Mouse (Mus musculus) limb, embryonic 13.5 days (tissue): ENCODE results near the gene Pip4p1. TPM values are rescaled to one million over a fixed set of nuclear protein-coding genes. Genes with fewer than 3 reads are reported as not detected.
"Not testable (repeated sequence)": the region's sequence is repeated elsewhere in the genome, so short reads cannot be mapped to it uniquely, and the experiment has no call there.

ENCODE experiments used
- ATAC-seq: fragments of 200-750 bp; cut with Nextera tagmentation; 2 replicates; pipeline ENCODE4 v1.8.0; 2017; ENCODE audit warnings: low read depth, moderate number of reproducible peaks, moderate TSS enrichment; ENCODE audit not compliant: low FRiP score
- H3K27ac ChIP-seq: fragments of 300-500 bp; sonication (generic); 2 replicates; pipeline ENCODE4 v1.5.1; 2015; ENCODE audit warnings: inconsistent platforms, mild to moderate bottlenecking, moderate library complexity
- H3K27me3 ChIP-seq: fragments of 300-500 bp; sonication (generic); 2 replicates; pipeline ENCODE4 v1.6.1; 2015; ENCODE audit warnings: mild to moderate bottlenecking, inconsistent platforms
- H3K36me3 ChIP-seq: fragments of 300-500 bp; sonication (generic); 2 replicates; pipeline ENCODE4 v1.6.1; 2015; ENCODE audit warnings: inconsistent platforms, mild to moderate bottlenecking, moderate library complexity
- H3K4me1 ChIP-seq: fragments of 300-500 bp; sonication (generic); 2 replicates; pipeline ENCODE4 v1.6.1; 2015; ENCODE audit warnings: inconsistent platforms
- H3K4me2 ChIP-seq: fragments of 300-500 bp; sonication (generic); replicated peaks from 2 replicates; pipeline ENCODE4 v1.6.1; 2015; ENCODE audit warnings: inconsistent platforms, mild to moderate bottlenecking, moderate library complexity
- H3K4me3 ChIP-seq: fragments of 300-500 bp; sonication (generic); 2 replicates; pipeline ENCODE4 v1.5.1; 2015; ENCODE audit warnings: moderate library complexity, mild to moderate bottlenecking, inconsistent platforms
- H3K9ac ChIP-seq: fragments of 300-500 bp; sonication (generic); 2 replicates; pipeline ENCODE4 v1.6.1; 2015; ENCODE audit warnings: mild to moderate bottlenecking, inconsistent platforms
- H3K9me3 ChIP-seq: fragments of 300-500 bp; sonication (generic); 2 replicates; pipeline ENCODE4 v1.6.1; 2016; ENCODE audit warnings: inconsistent platforms
- WGBS: fragments of 180-500 bp; shearing (Covaris S2); methylation state at CpG from one replicate; pipeline ENCODE4 v1.1.7; 2015; 5-methylcytosine and 5-hydroxymethylcytosine counted together
- polyA plus RNA-seq: library from polyadenylated mRNA; unstranded; fragments of >200 nt; fragmentation: Nextera tagmentation; extraction: Ambion mirVana; gene quantifications from 2 replicates; pipeline ENCODE4 v1.2.1, GENCODE M21; 2015

The Pip4p1 gene
- polyA plus RNA-seq, 1 experiment from 2014 or later, result 46.8 TPM

- Histone ChIP-seq H3K4me3 (no peak overlapping the region), H3K27ac (no peak overlapping the region), H3K9ac (no peak overlapping the region), H3K9me3 (no peaks in the 10 kb centered on the region), H3K27me3 (no peaks in the 10 kb centered on the region), H3K4me2 (no peak overlapping the region), H3K36me3 (no peaks in the 10 kb centered on the region), H3K4me1 (0 out of 2 replicates have a peak, but pooled peaks cover 5% of the 10 kb centered on the region)
- ATAC-seq, result no peak
- WGBS, result 76% methylated on average over 1 of the region's 1 CpGs
Observed at GRCm38 (mm10) chr14:50936649-50937048, 6.0 kb upstream of the Pip4p1 start.

GRCm38 (mm10) chr14:50931493-50932020 is 901 bp upstream of the Pip4p1 start:
- Histone ChIP-seq H3K4me2 (peak overlapping the region; percentile 65), H3K4me3 (peak overlapping the region; percentile 98), H3K9ac (peak overlapping the region; percentile 60), H3K27ac (peak overlapping the region; percentile 79), H3K27me3 (no peaks in the 10 kb centered on the region), H3K4me1 (peaks cover 20% of the 10 kb centered on the region), H3K9me3 (no peaks in the 10 kb centered on the region), H3K36me3 (peaks cover 30% of the 10 kb centered on the region)
- ATAC-seq, result no peak
- 12% methylated on average over 12 of the region's 12 CpGs for WGBS

- Histone ChIP-seq H3K36me3 (peaks cover 37% of the 10 kb centered on the region), H3K4me1 (peaks cover 30% of the 10 kb centered on the region), H3K4me2 (peak overlapping the region; percentile 89), H3K27ac (peak overlapping the region; percentile 76; the same call in 1 of the 2 replicates), H3K9me3 (no peaks in the 10 kb centered on the region), H3K4me3 (peak overlapping the region; percentile 98), H3K27me3 (no peaks in the 10 kb centered on the region), H3K9ac (peak overlapping the region; percentile 99)
- peak; percentile 28 for ATAC-seq
- WGBS, result under 1% methylated on average over 37 of the region's 38 CpGs
Observed at GRCm38 (mm10) chr14:50930377-50930753, 291 bp downstream of the Pip4p1 start.

GRCm38 (mm10) chr14:50929951-50930350 is 705 bp downstream of the Pip4p1 start:
- Histone ChIP-seq H3K4me3 (peak overlapping the region; percentile 98), H3K27ac (0 out of 2 replicates have a peak overlapping the region, but pooled peaks have one; percentile 76), H3K4me2 (peak overlapping the region; percentile 89), H3K4me1 (peaks cover 30% of the 10 kb centered on the region), H3K9me3 (no peaks in the 10 kb centered on the region), H3K36me3 (peaks cover 37% of the 10 kb centered on the region), H3K9ac (peak overlapping the region; percentile 99), H3K27me3 (no peaks in the 10 kb centered on the region)
- WGBS, result 13% methylated on average over 10 of the region's 10 CpGs
- ATAC-seq, result no peak

GRCm38 (mm10) chr14:50927366-50927765 is 3.3 kb downstream of the Pip4p1 start:
- no peak overlapping the region for H3K4me2 ChIP-seq
- H3K27ac ChIP-seq, result no peak overlapping the region
- H3K36me3 ChIP-seq, result peaks cover 37% of the 10 kb centered on the region
- H3K9me3 ChIP-seq, result no peaks in the 10 kb centered on the region
- ATAC-seq, result no peak
- 67% methylated on average over 3 of the region's 3 CpGs for WGBS
- no peaks in the 10 kb centered on the region for H3K27me3 ChIP-seq
- peaks cover 38% of the 10 kb centered on the region for H3K4me1 ChIP-seq
- H3K9ac ChIP-seq, result no peak overlapping the region
- no peak overlapping the region for H3K4me3 ChIP-seq

- H3K4me2 ChIP-seq, result peak overlapping the region; percentile 85
- H3K4me3 ChIP-seq, result peak overlapping the region; percentile 93
- under 1% methylated on average over 38 of the region's 38 CpGs for WGBS
- H3K27ac ChIP-seq, result peak overlapping the region; percentile 91
- peak; percentile 42 for ATAC-seq
- no peaks in the 10 kb centered on the region for H3K27me3 ChIP-seq
- H3K4me1 ChIP-seq, result peaks cover 30% of the 10 kb centered on the region
- peaks cover 45% of the 10 kb centered on the region for H3K36me3 ChIP-seq
- no peaks in the 10 kb centered on the region for H3K9me3 ChIP-seq
- H3K9ac ChIP-seq, result peak overlapping the region; percentile 87
Observed at GRCm38 (mm10) chr14:50925111-50925920, 5.3 kb downstream of the Pip4p1 start.

- H3K9me3 ChIP-seq, result no peaks in the 10 kb centered on the region
- peak within 1 kb of the TSS; percentile 93 for H3K4me3 ChIP-seq
- peak within 1 kb of the TSS; percentile 85 for H3K4me2 ChIP-seq
- peak within 1 kb of the TSS; percentile 87 for H3K9ac ChIP-seq
- peak within 1 kb of the TSS; percentile 91 for H3K27ac ChIP-seq
- peaks cover 23% of the 10 kb centered on the region for H3K4me1 ChIP-seq
- under 1% methylated on average over 57 of the region's 57 CpGs for WGBS
- peak; percentile 96 for ATAC-seq
- peaks cover 53% of the 10 kb centered on the region for H3K36me3 ChIP-seq
- no peaks in the 10 kb centered on the region for H3K27me3 ChIP-seq
Observed at GRCm38 (mm10) chr14:50924281-50925064, 6.2 kb downstream of the Pip4p1 start, which contains the start of the genes Osgep and Apex1. Gene Osgep (minus strand): TSS chr14:50924893. Gene Apex1 (plus strand): TSS chr14:50924968.

GRCm38 (mm10) chr14:50923437-50923836 is 7.2 kb downstream of the Pip4p1 start:
- not testable (repeated sequence) for ATAC-seq, H3K27me3 ChIP-seq, H3K9me3 ChIP-seq
- H3K4me3 ChIP-seq, result peak overlapping the region; percentile 93
- H3K9ac ChIP-seq, result peak overlapping the region; percentile 87
- peak overlapping the region; percentile 91; the same call in 1 of the 2 replicates for H3K27ac ChIP-seq
- peak overlapping the region; percentile 74 for H3K4me2 ChIP-seq
- WGBS, result 69% methylated on average over 1 of the region's 1 CpGs
- peaks cover 50% of the 10 kb centered on the region for H3K36me3 ChIP-seq
- H3K4me1 ChIP-seq, result peaks cover 20% of the 10 kb centered on the region

GRCm38 (mm10) chr14:50911356-50911755 is 19.3 kb downstream of the Pip4p1 start:
- peaks cover 49% of the 10 kb centered on the region for H3K36me3 ChIP-seq
- 54% methylated on average over 3 of the region's 3 CpGs for WGBS
- H3K4me3 ChIP-seq, result no peak overlapping the region
- no peak overlapping the region for H3K4me2 ChIP-seq
- H3K9me3 ChIP-seq, result no peaks in the 10 kb centered on the region
- H3K4me1 ChIP-seq, result no peaks in the 10 kb centered on the region
- no peak for ATAC-seq
- no peaks in the 10 kb centered on the region for H3K27me3 ChIP-seq
- no peak overlapping the region for H3K27ac ChIP-seq
- no peak overlapping the region for H3K9ac ChIP-seq

GRCm38 (mm10) chr14:50908126-50908525 is 22.5 kb downstream of the Pip4p1 start:
- H3K36me3 ChIP-seq, result peaks cover 20% of the 10 kb centered on the region
- no peak overlapping the region for H3K9ac ChIP-seq
- 77% methylated on average over 4 of the region's 4 CpGs for WGBS
- no peaks in the 10 kb centered on the region for H3K9me3 ChIP-seq
- no peak overlapping the region for H3K4me3 ChIP-seq
- no peak overlapping the region for H3K4me2 ChIP-seq
- no peak overlapping the region for H3K27ac ChIP-seq
- no peaks in the 10 kb centered on the region for H3K27me3 ChIP-seq
- ATAC-seq, result no peak
- H3K4me1 ChIP-seq, result peaks cover 9% of the 10 kb centered on the region

- H3K4me1 ChIP-seq, H3K27me3 ChIP-seq, H3K36me3 ChIP-seq, H3K9ac ChIP-seq, H3K27ac ChIP-seq, H3K4me2 ChIP-seq, H3K4me3 ChIP-seq, H3K9me3 ChIP-seq, ATAC-seq: not testable (repeated sequence)
Observed at GRCm38 (mm10) chr14:50905327-50905726, 25.3 kb downstream of the Pip4p1 start.

GRCm38 (mm10) chr14:50904828-50905129 is 25.9 kb downstream of the Pip4p1 start:
- no peaks in the 10 kb centered on the region for H3K9me3 ChIP-seq
- no peak overlapping the region for H3K9ac ChIP-seq
- H3K4me3 ChIP-seq, result no peak overlapping the region
- WGBS, result 78% methylated on average over 4 of the region's 4 CpGs
- H3K36me3 ChIP-seq, result no peaks in the 10 kb centered on the region
- no peak overlapping the region for H3K27ac ChIP-seq
- peaks cover 6% of the 10 kb centered on the region for H3K27me3 ChIP-seq
- ATAC-seq, result no peak
- H3K4me1 ChIP-seq, result peaks cover 9% of the 10 kb centered on the region
- no peak overlapping the region for H3K4me2 ChIP-seq
